Mouse (Mus musculus) neural tube, postnatal 0 days (tissue): ENCODE results near the gene Lrrc61. TPM values are rescaled to one million over a fixed set of nuclear protein-coding genes. Genes with fewer than 3 reads are reported as not detected.

ENCODE experiments used
- polyA plus RNA-seq: library from polyadenylated mRNA; unstranded; fragments of >200 nt; fragmentation: Nextera tagmentation; extraction: Ambion mirVana; gene quantifications from 2 replicates; pipeline ENCODE4 v1.2.1, GENCODE M21; 2015

Lrrc61 gene
- 15.0 and 15.1 TPM in 2 replicates for polyA plus RNA-seq

DNA sequence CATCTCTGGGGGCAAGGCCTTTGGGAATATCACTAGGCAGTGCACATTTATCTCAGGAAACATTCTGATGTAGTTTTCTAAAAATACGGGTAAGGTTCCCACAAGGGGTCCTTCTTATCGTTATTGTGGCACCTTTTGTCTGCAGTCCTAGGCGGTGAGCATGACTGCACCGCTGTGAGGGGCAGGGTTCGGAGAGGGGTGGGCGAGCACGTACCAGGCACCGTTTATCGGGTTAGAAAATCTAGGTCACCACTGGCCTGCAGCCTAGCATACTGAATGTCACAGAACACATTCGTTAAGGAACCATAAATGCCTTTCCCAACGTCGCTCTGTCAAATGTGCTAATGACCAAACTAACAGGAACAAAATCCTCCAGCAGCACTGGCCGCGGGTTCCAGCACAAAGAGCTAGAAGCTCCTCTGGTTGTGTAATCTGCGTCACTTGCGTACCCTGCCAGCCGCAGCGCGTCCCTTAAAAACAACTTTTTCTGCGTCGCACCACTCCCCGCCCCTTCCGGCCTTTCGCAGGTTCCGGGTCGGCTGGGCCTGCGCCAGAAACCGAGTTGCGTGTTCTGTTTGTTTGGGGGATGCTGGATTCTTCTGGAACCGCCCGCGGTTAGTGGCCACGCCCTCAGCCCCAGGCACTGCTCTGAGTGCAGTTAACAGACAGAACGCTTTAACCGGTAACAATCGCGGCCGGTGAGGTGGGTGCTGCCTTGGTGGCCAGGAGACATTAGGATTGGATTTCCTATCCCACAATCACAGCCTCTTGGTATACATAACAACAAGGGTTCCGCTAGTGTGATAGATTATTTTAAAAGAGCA, at the start of gene Lrrc61:
TSS of gene Lrrc61 (plus strand) at position 517 of the 824 bp plus-strand sequence.

DNA sequence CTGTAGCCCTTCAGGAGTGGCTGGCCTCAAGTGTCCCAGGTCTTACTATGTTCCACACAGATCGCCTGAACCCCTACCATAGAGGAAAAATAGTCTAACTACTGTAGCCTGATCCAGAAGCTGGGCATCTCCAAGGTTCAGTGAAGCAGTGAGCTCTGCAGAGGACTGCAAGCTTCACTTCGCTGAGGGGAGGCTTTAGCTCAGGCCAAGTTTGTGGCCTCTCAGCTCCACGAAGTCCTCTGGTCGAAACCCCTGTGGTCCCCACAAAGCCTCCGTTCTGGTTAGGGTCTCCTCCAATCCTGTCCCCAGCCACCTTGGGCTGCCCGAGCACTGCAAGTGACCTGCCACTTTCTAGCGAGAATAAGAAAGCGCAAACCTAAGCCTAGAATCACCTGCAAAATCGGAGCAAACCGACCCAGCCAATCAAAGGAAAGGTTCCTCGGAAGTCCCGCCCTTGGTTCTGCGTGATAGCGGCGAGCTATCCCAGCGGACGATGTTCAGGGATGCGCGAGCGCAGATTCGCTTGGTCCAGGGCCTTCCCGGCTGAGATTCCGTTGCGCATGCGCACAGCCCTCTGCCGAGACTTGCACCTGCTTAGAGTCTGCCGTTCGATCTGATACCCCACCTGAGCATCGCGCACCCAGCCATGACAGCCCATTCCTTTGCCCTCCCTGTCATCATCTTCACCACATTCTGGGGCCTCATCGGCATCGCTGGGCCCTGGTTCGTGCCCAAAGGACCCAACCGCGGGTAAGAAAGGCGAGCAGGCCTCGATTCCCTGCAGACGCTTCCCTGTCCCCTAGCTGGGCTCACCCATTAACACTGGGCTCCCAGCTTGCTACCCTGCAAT, 17.3 kb upstream of the Lrrc61 start, which contains the start of gene Atp6v0e2:
TSS of gene Atp6v0e2 (plus strand) at position 511 of the 850 bp plus-strand sequence.

DNA sequence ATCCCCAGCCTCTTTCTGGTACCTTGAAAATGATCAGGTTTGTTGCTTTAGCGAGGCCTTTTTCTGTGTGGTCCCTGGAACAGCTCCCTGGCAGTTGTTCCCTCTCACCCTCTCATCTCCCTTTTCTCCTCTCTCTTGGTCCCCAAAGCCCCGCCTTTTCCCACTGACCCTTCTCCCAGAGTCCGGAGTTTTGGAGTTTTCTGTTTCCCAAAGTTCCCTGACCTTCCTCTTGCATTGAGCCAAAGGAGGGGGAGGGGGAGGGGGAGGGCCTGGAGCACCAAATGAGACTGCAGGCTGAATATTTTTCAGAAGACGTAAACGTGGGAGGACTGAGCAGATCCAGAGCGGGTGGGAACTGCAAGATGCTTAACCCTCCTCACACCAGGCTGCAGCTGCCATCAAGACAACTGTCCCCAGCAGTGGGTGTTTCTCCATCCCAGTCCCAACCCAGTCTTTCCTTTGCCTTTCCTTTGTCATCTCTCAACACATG, 18.0 kb downstream of the Lrrc61 start, which contains the start of gene Rarres2:
TSS of gene Rarres2 (minus strand) at position 218 of the 490 bp plus-strand sequence.

DNA sequence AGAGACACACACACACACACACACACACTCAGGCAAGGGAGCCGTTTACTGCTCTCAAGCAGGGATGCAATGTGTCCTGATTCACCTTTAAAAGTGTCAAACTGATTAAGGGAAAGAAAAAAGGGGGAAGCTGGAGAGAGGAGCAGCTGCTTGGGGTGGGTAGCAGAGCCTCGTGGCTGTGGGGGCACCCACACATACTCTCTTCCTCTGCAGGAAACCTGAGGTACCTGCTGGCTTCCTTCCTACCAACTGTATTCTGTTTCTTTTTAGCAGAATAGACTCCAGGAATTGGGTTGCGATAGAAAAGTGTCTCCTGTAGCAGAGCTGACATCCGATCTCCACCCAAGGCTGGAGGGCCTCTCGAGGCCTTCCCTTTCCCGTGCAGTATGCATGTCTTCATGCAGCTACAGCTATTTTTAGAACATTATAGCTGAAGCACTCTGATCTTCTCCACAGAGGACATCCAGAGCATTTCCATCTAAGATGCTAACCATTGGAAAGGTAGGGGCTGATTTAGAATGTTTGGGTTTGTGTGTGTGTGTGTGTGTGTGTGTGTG, 34.7 kb downstream of the Lrrc61 start, which contains the start of gene Gm45021:
TSS of gene Gm45021 (plus strand) at position 417 of the 557 bp plus-strand sequence.

DNA sequence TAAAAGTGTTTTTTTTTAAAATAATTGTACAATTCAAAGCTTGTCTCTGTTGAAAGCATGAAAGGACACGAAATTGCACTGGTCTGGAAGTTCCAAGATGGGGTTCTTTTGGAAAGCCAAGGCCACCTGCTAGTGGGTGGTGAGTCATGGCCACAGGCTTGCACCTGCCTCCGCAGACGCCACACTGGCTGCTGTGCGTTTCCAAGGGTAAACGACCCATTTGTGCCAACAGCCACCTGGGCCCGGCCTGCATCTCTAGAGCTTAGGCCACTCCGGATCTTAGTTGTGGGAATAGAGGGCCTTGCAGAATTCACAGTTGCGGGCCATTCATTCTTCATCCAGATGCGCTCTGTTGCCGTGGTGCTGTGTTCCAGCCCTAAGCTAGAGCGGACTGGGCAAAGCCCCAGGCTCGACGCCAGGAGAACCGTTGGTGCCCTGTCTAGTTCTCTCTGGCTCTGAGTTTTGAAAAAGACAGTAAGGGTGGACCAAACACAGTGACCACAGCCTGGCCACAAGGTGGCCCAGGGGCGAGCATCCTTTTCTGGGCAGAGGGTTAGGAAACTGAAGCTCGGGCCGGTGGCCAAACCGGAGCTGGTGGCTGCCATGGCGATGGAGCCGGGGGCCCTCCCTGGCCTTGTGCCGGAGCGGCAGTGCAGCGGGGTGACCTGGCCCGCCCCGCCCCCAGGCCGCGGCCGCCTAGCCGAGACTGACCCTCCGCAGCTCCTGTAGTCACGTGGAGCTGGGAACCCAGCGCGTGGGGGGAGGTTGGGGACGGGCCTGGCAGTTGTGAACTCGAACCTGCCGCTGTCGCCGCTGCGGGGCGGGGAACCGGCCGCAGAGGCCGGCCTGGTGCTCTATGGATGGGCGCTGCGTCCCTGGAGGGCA, 38.8 kb downstream of the Lrrc61 start, which contains the start of the genes Repin1 and Gm44965:
TSS of gene Repin1 (plus strand) at position 726 of the 885 bp plus-strand sequence.
TSS of gene Gm44965 (plus strand) at position 784 of the 885 bp plus-strand sequence.

DNA sequence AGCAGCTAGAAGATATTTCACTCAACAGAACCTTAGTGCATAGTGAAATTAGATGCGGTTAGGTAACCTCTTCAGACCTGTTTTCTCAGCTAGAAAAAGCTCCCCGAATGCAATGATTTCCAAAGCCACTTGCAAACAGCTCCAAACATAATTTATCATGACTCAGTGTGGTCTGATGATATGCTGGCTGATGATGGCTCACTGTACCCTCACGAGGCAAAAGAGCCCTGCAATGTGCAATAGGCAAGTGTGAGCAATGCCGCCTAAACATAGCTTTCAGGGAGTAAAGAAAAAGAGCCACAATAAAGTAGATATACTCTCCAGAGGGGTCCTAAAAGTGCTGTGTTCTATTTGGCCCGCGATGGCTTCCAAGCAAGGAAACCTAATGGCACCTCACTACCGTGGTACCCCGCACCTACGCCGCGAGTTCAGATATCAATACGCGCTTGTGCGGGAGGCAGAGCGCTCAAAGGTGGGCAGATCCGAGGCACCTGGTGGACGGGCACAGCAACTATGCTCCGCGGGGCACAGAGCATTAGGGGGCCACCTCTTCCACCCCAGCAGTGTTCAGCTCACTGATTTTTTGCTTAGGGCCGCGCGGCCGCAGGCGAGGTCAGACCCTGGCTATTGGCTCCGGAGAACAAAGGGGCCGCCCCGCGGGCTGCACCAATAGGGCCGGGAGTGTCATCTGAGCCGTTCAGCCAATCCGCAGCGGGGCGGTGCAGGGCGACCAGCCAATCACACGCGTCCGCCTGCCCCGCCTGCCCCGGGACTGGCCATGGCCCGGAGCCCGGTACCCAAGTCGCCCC, 46.9 kb downstream of the Lrrc61 start, which contains the start of gene Zfp775:
TSS of gene Zfp775 (plus strand) at position 793 of the 809 bp plus-strand sequence.

Other genes with a start within 250 kb of the Lrrc61 start
- 17.5 and 21.6 TPM in 2 replicates for gene Krba1, start 159.2 kb upstream of the Lrrc61 start, polyA plus RNA-seq
- 45.1 and 46.9 TPM in 2 replicates for gene Zfp467, start 109.0 kb upstream of the Lrrc61 start, polyA plus RNA-seq
- gene Sspo, start 106.6 kb upstream of the Lrrc61 start, polyA plus RNA-seq: 0.17 and 0.27 TPM in 2 replicates
- gene Atp6v0e2, start 17.2 kb upstream of the Lrrc61 start, polyA plus RNA-seq: 494 and 535 TPM in 2 replicates
- gene Rarres2, start 18.0 kb downstream of the Lrrc61 start, polyA plus RNA-seq: 21.1 and 23.0 TPM in 2 replicates
- not detected in 2 replicates for gene Gm45021, start 34.8 kb downstream of the Lrrc61 start, polyA plus RNA-seq
- 33.1 and 38.6 TPM in 2 replicates for gene Repin1, start 39.1 kb downstream of the Lrrc61 start, polyA plus RNA-seq
- gene Gm44965, start 39.1 kb downstream of the Lrrc61 start, polyA plus RNA-seq: not detected in 2 replicates
- gene Zfp775, start 47.3 kb downstream of the Lrrc61 start, polyA plus RNA-seq: 7.1 and 7.3 TPM in 2 replicates
- gene AI854703, start 72.0 kb downstream of the Lrrc61 start, polyA plus RNA-seq: 38.7 and 38.8 TPM in 2 replicates
- 0.36 and 0.50 TPM in 2 replicates for gene Gimap8, start 92.4 kb downstream of the Lrrc61 start, polyA plus RNA-seq
- 1.0 and 1.2 TPM in 2 replicates for gene Gimap9, start 121.3 kb downstream of the Lrrc61 start, polyA plus RNA-seq
- 0.57 and 0.62 TPM in 2 replicates for gene Gimap4, start 129.8 kb downstream of the Lrrc61 start, polyA plus RNA-seq
- 5.7 and 6.9 TPM in 2 replicates for gene Gimap6, start 153.4 kb downstream of the Lrrc61 start, polyA plus RNA-seq
- gene Gm28053, start 163.8 kb downstream of the Lrrc61 start, polyA plus RNA-seq: 0.68 TPM in 1 of 2 replicates, not detected in the other
- not detected in 2 replicates for gene Gimap7, start 163.8 kb downstream of the Lrrc61 start, polyA plus RNA-seq
- 5.9 and 8.2 TPM in 2 replicates for gene Gimap1, start 184.3 kb downstream of the Lrrc61 start, polyA plus RNA-seq
- gene Gimap5, start 191.4 kb downstream of the Lrrc61 start, polyA plus RNA-seq: 1.7 and 2.2 TPM in 2 replicates
- not detected in 2 replicates for gene Gimap3, start 216.1 kb downstream of the Lrrc61 start, polyA plus RNA-seq